Mouse (Mus musculus) heart, postnatal 25 days (tissue): Measurements from ENCODE around the gene Cib4. TPM values are rescaled to one million over a fixed set of nuclear protein-coding genes. Genes with fewer than 3 reads are reported as not detected.
A peak's percentile ranks its signal among the peaks of the same experiment; 100 is the strongest.

Source experiments
- DNase-seq: peaks from one replicate; pipeline ENCODE4 v3.0.0; 2022; ENCODE audit warnings: low spot score
- intact Hi-C: fragments of 180-260 bp; cut with DNase I; formaldehyde crosslinking; loops from one replicate; pipeline ENCODE4 v1.15.1; 2025
- total RNA-seq, 2 experiments: library from RNA; stranded (reverse); gene quantifications; 2 replicates each; pipeline ENCODE4 v1.2.3; 2021

Gene Cib4
- not detected for total RNA-seq

DNA sequence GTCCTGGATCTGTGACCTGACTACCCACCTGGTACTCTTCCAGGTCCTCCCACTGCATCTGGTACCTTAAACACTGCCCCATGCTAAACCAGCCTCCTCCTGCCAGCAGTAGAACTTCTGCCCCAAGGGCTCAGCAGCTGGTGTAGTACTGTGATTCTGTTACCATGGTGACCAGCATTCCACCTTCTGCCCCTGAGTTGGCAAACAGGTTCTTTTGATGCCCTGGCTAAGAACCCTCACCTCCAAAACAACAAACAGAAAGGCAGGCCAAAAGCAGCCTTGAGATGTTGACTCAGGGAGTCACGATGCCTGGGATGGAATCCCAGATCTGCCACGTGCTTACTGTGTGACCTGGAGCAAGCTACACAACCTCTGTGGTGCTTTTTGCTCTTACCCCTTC is at the start of gene Cib4:
Gene Cib4 (minus strand): TSS at position 139 of the 400 bp plus-strand sequence.
- intact Hi-C loops = no loop called here
- DNase-seq = no peak

DNA sequence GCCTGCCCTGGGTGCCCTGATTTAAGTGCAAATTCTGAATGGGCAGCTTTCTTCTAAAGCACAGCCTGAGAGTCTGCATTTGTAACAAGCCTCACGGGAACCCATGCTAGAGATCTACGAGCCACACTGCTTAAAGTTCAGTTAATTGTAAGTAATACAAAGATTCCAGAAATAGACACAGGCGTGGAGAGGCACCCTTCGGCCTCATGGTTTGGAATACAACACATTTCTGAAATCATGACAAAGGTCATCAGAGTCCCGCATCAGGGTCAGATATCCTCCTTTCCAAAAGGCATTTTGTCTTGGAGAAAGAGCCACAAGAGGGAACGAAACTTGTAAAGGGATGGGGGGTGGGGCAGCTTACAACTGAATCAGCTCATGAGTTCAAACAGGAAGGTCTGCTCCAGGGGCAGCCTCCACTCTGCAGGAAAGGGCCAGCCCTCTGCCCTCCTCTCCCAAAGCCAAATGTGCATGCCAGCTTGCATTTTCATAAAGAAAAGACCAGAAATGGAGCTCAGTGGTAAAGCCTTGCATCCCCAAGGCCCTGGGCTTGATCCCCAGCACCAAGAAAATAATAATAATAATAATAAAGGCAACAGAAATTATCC is 49.4 kb upstream of the Cib4 start:
- no peak for DNase-seq
- intact Hi-C loops = no loop called here

DNA sequence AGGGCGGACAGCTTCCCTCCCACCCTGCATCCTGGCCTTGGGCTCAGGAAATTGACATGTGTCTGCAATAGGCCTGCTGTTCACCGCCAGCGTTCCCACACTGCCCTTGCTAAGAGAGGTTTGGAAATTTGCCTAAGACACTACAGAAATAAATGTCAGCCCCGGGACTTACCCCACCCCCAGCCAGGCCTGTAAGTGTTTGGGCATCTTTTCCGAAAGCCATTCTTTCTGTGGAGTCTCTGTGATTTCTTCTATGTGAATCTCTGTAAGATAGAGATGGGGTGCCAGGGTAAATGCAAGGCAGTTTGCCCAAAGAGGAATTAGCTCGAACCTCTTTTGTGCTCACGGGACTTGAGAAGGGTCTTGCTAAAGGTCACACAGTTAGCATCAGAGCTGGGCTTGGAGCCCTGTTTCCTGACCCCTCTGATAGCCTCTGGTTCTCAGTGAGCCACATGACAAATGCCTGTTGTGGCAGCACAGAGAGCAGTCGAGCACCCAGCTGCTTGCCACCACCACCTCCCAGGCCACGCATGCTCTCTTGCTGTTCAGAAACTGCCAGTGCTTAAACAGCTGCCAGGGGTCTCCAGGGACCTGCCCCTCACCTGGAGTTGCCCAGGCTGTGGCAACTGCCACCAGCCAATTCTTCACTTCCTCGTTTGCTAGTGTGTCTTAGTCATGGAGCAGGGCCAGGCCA is 48.3 kb upstream of the Cib4 start:
- DNase-seq = peak; percentile 26
- intact Hi-C loops = no loop called here

DNA sequence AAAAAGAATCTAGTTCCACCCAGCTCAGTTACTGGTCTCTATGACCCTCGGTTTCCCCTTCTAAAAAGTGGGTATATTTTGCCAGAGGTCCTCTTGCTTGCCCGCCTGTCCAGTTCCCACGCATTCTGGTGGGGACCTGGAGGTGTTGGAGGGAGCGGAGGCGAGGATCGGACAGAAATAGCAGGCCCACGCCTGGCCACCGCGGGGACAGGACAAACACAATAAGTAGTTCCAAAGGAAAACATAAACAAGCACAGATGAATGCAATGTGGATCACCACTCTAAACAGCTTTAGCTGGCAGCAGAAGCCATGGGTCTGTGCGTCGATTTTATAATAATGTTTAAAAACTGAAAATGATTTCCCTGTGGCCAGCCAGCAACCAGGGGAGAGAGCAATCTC is 47.7 kb upstream of the Cib4 start:
- no peak for DNase-seq
- intact Hi-C loops = no loop called here

DNA sequence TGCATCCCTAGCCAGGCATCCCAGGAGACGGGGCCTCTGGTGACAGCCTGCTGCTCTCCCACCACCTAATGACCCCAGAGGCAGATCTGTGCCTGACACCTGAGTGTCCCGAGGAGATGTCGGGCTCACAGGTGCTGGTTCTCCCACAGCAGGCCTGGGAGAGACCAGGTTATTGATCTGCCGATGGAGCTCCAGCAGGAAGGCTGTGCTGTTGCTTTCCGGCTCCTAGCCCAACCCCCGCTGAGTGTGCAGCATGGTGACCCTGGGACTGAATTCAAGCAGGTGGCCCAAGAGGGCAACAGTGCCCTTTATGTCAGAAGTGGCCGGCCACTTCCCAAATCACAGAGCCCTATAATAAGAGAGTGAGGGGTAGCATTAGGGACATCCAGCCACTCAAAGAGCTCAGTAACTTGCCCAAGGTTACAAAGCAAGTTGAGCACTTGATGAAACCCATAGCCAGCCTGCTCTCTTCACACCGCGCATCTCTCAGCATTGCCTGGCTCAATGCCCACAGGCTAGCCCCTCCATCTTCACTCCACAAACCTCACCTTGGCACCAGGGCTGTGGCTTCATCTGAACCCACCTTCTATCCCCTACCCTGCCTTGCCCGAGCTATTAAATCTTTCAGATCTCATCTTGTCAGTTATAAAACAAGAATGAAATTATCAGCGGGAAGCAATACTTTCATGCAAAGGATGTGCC is 46.8 kb upstream of the Cib4 start:
- no peak for DNase-seq
- intact Hi-C loops = no loop called here

DNA sequence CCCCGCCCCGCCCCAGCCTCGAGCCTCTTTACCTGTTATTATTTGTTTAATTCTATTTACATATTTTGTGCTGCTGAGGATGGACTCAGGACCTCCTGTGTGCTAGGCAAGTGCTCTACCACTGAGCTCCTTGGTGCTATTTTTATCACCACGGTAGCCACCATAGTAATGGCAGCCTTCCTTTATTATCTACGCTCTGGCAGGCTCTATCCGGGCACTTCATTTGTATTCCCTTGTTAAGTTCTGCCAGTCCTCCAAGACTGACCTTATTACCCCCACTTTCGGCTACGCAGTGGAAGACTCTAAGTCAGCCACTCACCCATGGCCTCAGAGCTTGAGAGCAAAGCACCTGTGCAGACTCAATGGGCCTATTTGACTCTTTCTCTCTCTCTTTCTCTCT is 46.1 kb upstream of the Cib4 start:
- intact Hi-C loops = loop anchor here (2.0 kb wide), 1 partner anchor 27 kb away; no protein-coding TSS in a partner anchor
- DNase-seq = no peak

DNA sequence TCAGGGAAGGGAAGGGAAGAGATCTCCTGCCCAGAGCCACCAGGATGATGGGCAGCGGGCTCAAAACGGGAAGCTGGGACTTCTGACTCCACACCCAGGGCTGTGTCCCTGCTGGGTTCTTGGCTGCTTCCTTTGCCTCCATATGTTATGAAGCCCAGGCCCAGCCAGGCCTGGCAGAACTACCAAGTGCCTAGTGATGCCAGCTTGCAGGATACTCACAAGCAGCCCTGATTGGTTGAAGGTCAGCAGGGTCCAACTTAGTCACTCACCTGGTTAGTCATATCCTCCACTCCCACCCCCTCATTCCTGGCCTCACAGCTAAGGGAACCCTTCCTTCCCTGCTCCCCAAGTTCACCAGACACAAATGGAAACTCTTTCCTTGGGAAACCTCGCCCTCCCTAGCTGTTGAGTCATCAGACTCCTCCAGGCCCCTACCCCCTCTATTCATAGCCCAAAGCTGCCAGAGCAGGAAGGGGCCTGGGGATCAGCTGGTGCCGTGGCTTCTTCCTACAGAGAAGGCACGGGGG is 45.6 kb upstream of the Cib4 start:
- intact Hi-C loops = loop anchor here (2.0 kb wide), 1 partner anchor 28 kb away; no protein-coding TSS in a partner anchor
- DNase-seq = no peak

DNA sequence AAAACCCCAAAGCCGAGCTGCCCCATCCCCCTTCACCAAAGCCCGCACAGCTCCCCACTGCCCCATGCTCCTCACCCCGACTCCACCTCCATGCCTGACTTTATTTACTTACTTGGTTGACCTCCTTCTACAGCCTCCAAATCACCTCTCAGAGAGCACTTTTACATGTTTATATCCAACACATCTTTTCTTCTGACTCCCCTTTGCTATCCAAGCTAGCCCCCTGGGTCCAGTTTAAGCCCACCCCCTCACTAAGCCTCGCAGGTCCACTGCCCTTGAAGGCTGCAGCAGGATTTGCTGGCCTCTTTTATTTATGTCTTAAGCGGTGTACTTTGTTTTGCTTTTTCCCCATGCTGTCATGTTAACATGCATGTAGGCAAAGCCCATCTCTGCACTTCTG is 44.6 kb upstream of the Cib4 start:
- intact Hi-C loops = loop anchor here (2.0 kb wide), 1 partner anchor 29 kb away; no protein-coding TSS in a partner anchor
- DNase-seq = no peak

DNA sequence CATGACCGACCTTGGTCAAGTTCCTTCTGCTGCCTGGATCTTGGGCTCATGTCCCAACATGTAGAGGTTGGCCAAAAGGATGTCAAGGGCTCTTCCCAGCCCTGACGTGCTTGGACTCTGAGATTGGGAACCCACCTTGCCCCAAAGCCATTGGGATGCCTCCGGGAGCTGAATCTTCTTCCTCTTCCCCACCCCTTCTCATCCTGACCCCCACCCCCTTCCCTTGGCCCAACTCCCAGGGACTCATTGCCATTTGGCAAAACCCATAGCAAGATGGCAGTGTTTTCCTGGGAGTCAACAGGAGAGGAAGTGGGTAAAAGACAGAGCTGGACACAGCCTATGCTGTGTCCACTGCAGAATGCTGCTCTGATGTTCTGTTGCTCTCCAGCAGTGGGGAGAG is 43.9 kb upstream of the Cib4 start:
- DNase-seq = no peak

DNA sequence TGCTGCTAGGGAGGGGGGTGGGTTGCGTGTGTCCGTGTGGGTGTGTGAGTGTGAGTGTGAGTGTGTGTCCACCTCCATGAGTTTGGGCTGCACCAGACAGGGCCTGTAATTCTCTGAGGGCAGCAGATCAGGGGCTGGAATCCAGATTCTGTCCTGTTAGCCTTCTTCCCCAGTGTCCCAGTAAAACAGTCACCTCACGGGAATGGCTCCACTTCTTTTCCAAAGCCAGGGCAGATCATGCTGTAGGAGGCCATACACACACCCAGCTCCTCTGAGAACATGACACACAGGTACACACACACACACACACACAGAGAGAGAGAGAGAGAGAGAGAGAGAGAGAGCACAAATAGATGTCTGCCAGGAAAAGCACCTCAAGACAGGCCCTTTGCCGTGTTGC is 43.4 kb upstream of the Cib4 start:
- DNase-seq = no peak
- intact Hi-C loops = no loop called here

More for the DNA sequence above, 43.9 kb upstream of the Cib4 start:
- intact Hi-C loops = no loop called here

DNA sequence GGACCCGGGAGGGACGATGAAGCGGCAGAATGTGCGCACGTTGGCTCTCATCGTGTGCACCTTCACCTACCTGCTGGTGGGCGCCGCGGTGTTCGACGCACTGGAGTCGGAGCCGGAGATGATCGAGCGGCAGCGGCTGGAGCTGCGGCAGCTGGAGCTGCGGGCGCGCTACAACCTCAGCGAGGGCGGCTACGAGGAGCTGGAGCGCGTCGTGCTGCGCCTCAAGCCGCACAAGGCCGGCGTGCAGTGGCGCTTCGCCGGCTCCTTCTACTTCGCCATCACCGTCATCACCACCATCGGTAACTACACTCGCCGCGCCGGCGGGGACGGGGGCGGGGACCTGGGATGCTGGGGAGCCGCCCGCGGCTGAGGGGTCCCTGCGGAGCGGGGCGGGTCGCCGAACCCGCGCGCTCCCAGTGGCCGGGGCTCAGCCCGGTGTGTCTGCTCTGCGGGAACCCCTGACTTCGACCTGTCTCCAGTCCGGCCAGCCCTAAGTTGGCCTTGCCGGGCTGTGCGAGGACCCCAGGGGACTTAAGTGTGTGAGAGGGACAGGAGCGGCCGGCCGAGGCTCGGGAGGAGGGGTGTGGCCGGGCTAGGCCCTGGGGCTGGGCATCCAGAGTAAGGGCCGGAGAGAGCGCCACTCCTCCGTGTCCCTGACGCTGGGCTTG is 42.8 kb upstream of the Cib4 start:
- intact Hi-C loops = no loop called here
- no peak for DNase-seq

DNA sequence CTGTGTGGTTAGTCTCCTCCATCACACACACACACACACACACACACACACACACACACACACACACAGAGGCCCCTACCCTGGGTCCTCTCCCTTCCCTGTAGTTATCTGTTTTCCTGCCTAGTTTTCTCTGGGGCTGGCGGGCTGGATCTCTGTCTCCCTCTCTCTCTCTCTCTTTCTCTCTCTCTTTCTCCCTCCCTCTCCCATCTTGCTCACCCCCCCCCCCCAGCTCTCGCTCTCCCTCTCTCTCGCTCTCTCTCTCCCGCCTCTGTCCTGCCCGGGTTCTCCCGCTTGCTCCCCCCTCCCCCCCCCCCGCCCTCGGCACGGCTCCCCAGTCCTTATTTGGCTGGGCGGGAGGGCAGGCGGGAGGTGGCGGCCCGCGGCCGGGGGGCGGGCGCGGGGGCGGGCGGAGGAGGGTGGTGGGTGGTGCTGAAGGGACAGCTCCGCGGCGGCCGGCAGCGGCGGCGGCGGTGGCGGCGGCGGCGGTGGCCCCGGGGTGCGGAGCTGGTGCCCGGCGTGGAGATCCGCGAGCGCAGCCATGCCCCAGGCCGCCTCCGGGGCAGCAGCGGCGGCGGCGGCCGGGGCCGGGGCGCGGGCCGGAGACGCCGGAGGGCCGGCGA is 42.2 kb upstream of the Cib4 start, which contains the start of gene Kcnk3:
Gene Kcnk3 (plus strand): TSS at position 490 of the 620 bp plus-strand sequence.
- peak; percentile 36 for DNase-seq
- intact Hi-C loops = no loop called here

DNA sequence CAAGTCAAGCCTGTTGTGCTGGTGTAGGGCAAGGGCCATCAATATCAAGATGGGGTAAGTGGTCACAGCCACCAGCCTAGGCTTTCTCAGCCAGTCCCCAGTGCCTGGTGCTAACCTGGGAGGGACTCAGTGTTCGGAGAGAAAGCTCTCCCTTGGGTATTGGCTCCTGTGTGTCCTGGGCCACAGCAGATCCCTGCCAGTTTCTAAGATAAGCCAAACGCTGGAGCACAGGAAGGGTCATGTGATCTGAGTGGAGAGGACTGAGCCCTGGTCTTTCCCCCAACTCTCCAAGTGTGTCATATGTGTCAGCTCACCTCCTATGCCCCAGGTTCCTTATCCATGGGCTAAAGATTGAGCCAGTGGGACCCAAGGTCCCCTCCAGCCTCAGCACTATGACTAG is 41.5 kb upstream of the Cib4 start:
- intact Hi-C loops = no loop called here
- DNase-seq = peak; percentile 34

DNA sequence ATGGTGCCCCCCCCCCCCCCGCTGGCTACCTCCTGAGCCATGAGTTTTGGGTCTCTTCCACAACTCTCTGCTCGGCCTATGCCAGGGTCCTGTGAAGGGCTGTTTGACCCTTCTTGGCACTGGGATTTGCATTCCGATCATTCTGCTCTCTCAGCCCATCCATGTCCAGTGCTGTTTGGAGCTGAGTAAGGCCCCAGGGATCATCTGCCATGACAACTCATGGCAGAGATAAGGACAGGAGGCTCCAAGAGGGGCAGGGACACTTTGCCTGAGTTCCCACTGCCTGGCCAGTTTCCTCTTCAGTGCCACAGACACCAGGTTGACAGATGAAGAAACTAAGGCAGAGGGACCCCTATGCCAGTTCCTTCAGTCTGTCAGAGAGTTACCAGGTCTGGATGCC is 41.0 kb upstream of the Cib4 start:
- intact Hi-C loops = no loop called here
- no peak for DNase-seq

DNA sequence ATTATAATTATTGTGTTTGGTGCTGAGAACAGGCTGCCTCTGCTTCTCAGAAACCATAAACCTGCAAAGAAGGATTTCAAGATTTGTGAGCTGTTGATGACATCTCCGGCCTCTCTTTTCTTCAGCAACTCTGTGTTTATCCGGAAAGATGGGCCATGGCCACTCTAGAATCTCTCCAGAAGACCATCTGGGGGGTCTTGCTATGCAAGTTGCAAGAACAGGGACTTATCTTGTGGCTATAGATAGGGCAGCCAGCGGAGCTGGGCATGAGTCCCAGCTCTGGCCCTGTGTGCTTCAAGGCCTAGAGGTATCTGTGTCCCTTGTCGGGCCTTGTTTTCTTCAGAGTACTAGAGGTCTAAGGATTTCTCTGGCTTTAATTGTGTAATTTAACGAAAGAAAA is 36.4 kb upstream of the Cib4 start:
- no peak for DNase-seq
- intact Hi-C loops = no loop called here

DNA sequence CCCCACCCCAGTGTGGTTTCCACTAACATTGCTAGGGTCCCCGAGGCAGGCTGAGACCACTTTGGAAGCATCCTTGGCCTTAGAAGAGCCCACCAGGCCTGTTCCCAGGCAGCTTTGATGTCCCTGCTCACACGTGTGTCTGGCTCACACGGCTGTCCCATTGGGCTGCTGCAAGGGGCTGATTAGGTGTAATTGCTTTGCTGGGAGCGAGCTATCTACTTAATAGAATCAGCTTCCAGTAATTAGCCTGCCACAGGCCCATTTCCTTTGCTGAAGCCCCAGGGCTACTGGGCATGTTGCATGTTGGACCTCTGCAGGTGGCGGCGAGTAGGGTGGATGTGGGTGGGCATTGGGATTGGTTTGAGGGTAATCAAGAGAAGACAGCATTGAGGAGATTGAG is 35.1 kb upstream of the Cib4 start:
- intact Hi-C loops = no loop called here
- DNase-seq = no peak

DNA sequence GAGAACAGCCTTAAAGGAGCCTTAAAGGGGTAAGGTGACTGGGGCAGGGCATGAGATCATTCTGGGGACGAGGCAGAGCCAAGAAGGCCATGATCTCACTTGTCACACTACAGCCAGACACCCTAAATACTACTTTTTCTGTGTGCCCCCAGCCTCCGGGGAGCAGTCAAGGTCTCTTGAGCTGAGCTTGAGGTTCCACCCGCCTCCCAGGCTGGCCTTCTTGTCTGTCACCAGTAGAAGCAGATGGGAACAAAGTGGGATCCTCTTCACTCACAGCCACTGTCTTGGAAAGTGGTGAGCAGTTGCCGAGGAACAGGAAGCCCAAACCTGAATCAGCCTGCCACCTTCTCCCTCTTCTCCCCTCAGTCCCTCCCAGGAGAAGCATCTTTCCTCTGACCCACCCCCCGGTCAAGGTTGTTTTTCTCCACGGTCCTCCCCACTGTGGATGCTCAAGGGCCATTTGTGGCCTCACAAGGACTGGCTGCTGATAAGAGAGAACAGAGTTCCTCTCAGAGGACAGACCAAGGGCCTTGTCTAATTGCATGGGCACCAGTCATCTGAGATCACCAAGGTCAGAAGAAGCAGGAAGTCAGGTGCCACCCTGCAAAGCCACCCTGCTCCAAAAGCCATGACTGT is 32.9 kb upstream of the Cib4 start:
- no peak for DNase-seq
- intact Hi-C loops = loop anchor here (5.0 kb wide), 1 partner anchor 34 kb away; no protein-coding TSS in a partner anchor

DNA sequence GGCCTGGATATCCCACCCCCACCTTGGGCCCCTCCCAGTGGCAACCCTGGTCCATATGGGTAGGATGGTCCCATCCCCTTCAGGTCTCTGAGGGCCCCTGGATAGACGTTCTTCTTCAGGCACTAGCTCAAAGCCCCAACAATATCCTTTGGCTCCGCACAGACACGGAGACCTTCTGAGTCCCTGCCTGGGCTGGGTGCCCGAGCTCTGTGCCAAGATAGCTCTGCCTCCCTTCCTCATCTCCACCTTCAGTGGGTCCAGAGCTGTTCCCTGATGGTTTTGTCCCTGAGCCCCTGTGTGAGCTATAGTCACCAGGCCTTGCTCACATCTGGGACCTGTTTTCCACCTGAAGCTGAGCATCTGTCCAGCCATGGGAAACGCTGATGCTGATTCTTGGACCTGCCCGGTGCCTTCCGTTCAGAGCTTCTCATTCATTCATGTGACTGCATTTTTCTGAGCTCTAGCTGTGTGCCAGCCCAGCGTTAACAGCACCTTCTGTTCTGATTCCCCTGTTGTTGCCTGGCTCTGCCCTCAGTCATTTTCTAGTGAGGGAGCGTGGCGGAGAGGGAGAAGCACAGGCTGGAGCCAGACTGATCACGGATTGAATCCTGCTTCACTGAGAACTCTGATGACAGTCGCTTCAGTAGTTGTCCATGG is 32.1 kb upstream of the Cib4 start:
- intact Hi-C loops = loop anchor here (5.0 kb wide), 1 partner anchor 35 kb away; no protein-coding TSS in a partner anchor
- DNase-seq = no peak

DNA sequence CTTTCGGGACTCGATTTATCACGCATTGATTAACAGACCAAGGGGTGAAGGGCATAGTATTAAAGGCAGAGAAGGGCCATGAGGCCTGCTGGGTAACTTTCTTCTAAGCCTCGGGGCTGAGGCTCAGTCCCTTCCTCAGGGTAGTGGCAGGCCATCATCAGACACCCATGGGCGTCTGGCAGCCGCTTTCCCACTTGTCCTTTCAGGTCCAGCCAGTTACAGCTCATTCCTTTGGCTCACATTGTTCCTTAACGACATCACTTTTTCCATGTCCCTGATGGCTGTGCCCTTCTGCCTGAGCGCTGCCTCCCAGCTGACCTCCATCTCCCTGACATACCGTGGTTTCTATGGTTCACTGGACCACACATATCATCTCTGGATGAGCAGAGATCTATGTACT is 31.6 kb upstream of the Cib4 start:
- intact Hi-C loops = loop anchor here (5.0 kb wide), 1 partner anchor 35 kb away; no protein-coding TSS in a partner anchor
- no peak for DNase-seq
